Mouse (Mus musculus): ENCODE data around the gene Pip4k2c. TPM values are rescaled to one million over a fixed set of nuclear protein-coding genes. Genes with fewer than 3 reads are reported as not detected.
A peak's percentile ranks its signal among the peaks of the same experiment; 100 is the strongest.
"Not testable (repeated sequence)": the region's sequence is repeated elsewhere in the genome, so short reads cannot be mapped to it uniquely, and the experiment has no call there.

The Pip4k2c gene
- polyA plus RNA-seq, 1 experiment from 2014 or later = 27.3 TPM

GRCm38 (mm10) chr10:127196392-127196791, 15.0 kb downstream of the Pip4k2c start:
- Histone ChIP-seq H3K4me1 (replicated peaks) (peaks cover 30% of the 10 kb centered on the region), H3K9ac (replicated peaks) (peak overlapping the region; percentile 92), H3K36me3 (peaks cover 55% of the 10 kb centered on the region), H3K27ac (peak overlapping the region; percentile 94), H3K9me3 (no peaks in the 10 kb centered on the region), H3K4me3 (replicated peaks) (peak overlapping the region; percentile 96), H3K27me3 (no peaks in the 10 kb centered on the region), H3K4me2 (peak overlapping the region; percentile 89)
- peak; percentile 68 for ATAC-seq (ENCODE audit: insufficient number of reproducible peaks, insufficient read depth, low FRiP score, low TSS enrichment, low read depth)
- 2% methylated on average over 5 of the region's 5 CpGs for WGBS

DNA sequence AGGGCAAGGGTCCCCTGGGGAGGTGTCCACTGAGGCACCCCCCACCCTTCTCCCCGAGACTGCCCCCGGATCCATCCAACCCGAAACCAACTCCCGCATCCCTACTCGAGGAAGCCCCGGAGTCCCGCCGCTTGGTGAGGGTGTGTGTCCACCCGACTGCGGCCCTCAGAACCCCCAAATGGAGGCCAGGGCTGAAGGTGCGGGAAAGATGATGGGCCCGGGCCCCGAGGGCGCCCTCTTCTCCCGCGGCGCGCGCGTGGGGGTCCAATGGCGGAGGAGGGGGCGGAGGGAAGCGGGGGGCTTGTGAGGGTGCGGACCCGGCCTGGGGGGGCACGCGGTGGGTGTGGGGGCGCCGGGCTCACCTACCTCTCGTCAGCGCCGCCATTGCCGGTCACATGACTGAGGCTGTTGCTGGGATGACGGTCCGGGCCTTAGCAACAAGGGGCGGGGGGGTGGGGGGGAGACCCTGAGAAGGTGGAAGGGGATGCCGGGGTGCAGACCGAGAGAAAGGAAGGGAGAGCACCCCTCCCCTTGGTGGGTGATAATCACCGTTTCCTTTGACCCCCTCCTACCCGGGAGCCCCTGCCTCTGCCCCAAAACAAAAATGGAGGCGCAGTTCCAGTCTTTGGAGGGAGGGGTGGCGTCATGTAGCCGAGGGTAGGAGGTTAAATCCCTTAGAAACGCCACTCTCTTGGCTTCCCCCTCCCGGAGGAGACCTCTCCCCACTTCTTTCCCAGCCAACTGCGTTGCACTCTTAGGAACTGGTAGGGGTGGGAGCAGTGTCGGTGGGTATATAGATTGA, 15.9 kb downstream of the Pip4k2c start, which contains the start of gene Dtx3:
Gene Dtx3, minus strand, starts transcription at position 401 of the 802 bp plus-strand sequence.
- 0% methylated on average over 41 of the region's 47 CpGs for WGBS

GRCm38 (mm10) chr10:127194428-127195327, 16.7 kb downstream of the Pip4k2c start:
- Histone ChIP-seq H3K27me3 (no peaks in the 10 kb centered on the region), H3K4me1 (replicated peaks) (peaks cover 44% of the 10 kb centered on the region), H3K27ac (peak overlapping the region; percentile 94), H3K4me3 (replicated peaks) (peak overlapping the region; percentile 96), H3K4me2 (peak overlapping the region; percentile 89), H3K36me3 (peaks cover 54% of the 10 kb centered on the region), H3K9me3 (no peaks in the 10 kb centered on the region), H3K9ac (replicated peaks) (peak overlapping the region; percentile 92)
- 15% methylated on average over 22 of the region's 22 CpGs for WGBS
- ATAC-seq (ENCODE audit: insufficient number of reproducible peaks, insufficient read depth, low FRiP score, low TSS enrichment, low read depth) = 0 out of 2 replicates have a peak, but pooled peaks have one; percentile 4

More for the DNA sequence above, 15.9 kb downstream of the Pip4k2c start, which contains the start of gene Dtx3:
- H3K36me3 ChIP-seq = peaks cover 61% of the 10 kb centered on the region
- no peaks in the 10 kb centered on the region for H3K9me3 ChIP-seq
- ATAC-seq (ENCODE audit: insufficient number of reproducible peaks, insufficient read depth, low FRiP score, low TSS enrichment, low read depth) = peak; percentile 54
- H3K27me3 ChIP-seq = no peaks in the 10 kb centered on the region
- peak within 1 kb of the TSS; percentile 96 for H3K4me3 ChIP-seq (replicated peaks)
- H3K27ac ChIP-seq = peak within 1 kb of the TSS; percentile 94
- H3K4me1 ChIP-seq (replicated peaks) = peaks cover 35% of the 10 kb centered on the region
- peak within 1 kb of the TSS; percentile 92 for H3K9ac ChIP-seq (replicated peaks)
- peak within 1 kb of the TSS; percentile 89 for H3K4me2 ChIP-seq

- H3K27ac ChIP-seq = no peak overlapping the region
These were observed 18.4 kb downstream of the Pip4k2c start for GRCm38 (mm10) chr10:127193011-127193410.

DNA sequence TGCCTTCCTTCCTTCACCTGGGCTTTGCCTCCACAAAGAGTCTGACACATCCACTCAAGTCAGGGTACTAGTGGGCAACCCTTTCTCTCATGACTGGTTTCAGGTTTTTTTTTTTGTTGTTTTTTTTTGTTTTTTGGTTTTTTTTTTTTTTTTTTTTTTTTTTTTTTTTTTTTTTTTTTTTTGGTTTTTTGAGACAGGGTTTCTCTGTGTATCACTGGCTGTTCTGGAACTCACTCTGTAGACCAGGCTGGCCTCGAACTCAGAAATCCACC, 19.4 kb downstream of the Pip4k2c start:
- H3K9ac ChIP-seq (replicated peaks); H3K9me3 ChIP-seq; H3K4me3 ChIP-seq (replicated peaks); ATAC-seq (ENCODE audit: insufficient number of reproducible peaks, insufficient read depth, low FRiP score, low TSS enrichment, low read depth); H3K27me3 ChIP-seq; H3K4me2 ChIP-seq: not testable (repeated sequence)
- Histone ChIP-seq H3K27ac (0 out of 2 replicates have a peak overlapping the region, but pooled peaks have one; percentile 23), H3K36me3 (peaks cover 34% of the 10 kb centered on the region), H3K4me1 (replicated peaks) (peaks cover 61% of the 10 kb centered on the region)
- 82% methylated on average over 1 of the region's 1 CpGs for WGBS

More at GRCm38 (mm10) chr10:127193011-127193410, 18.4 kb downstream of the Pip4k2c start:
- no peak for ATAC-seq (ENCODE audit: insufficient number of reproducible peaks, insufficient read depth, low FRiP score, low TSS enrichment, low read depth)
- H3K9ac ChIP-seq (replicated peaks) = 0 out of 2 replicates have a peak overlapping the region, but pooled peaks have one; percentile 44
- 78% methylated on average over 9 of the region's 9 CpGs for WGBS
- no peaks in the 10 kb centered on the region for H3K27me3 ChIP-seq
- H3K4me1 ChIP-seq (replicated peaks) = peaks cover 54% of the 10 kb centered on the region
- H3K4me3 ChIP-seq (replicated peaks) = no peak overlapping the region
- no peaks in the 10 kb centered on the region for H3K9me3 ChIP-seq
- no peak overlapping the region for H3K4me2 ChIP-seq
- peaks cover 37% of the 10 kb centered on the region for H3K36me3 ChIP-seq

GRCm38 (mm10) chr10:127191191-127192056, 20.0 kb downstream of the Pip4k2c start:
- 0 out of 2 replicates have a peak overlapping the region, but pooled peaks have one; percentile 12 for H3K4me3 ChIP-seq (replicated peaks)

DNA sequence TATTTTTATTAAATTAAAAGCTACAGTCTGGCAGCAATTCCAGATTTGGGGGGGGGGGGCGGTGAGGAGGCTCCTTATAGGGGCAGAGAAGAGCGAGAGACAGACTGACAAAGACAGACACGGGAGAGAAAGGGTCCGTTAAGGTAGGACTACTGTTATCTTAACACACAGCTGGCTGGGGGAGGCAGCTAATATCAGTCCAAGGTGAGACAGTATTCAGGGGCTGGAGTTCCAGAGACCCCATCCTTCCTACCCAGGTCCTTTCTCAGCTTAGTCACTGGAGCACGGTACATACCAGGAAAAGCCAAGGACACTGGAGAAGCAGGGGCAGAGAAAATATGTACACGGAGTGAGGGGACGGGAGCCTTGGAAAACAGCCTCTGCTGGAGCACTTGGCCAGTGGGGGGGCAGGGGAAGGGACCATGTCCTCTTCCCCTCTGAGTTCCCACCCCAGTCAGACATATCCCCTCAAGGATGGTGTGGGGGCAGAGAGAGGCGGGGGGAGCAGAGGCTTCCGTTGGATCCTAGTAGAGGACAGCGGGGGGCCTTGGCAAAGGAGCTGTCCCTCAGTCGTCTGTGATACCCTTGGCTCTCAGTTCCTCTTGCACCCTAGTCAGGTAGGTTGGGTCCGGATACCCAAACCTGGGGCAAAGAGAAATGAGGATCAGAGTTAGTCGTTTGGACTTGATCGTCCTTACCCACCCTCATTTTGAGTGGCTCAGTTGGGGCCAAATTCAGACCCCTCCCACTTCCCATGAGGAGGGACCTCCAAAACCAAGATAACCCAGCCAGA, 20.8 kb downstream of the Pip4k2c start:
- Histone ChIP-seq H3K36me3 (peaks cover 48% of the 10 kb centered on the region), H3K4me1 (replicated peaks) (peaks cover 52% of the 10 kb centered on the region), H3K27ac (peak overlapping the region; percentile 96), H3K9me3 (peaks cover 5% of the 10 kb centered on the region; the same call in 1 of the 2 replicates), H3K4me3 (replicated peaks) (peak overlapping the region; percentile 76), H3K4me2 (peak overlapping the region; percentile 98), H3K9ac (replicated peaks) (peak overlapping the region; percentile 93), H3K27me3 (no peaks in the 10 kb centered on the region)
- ATAC-seq (ENCODE audit: insufficient number of reproducible peaks, insufficient read depth, low FRiP score, low TSS enrichment, low read depth) = no peak
- WGBS = 49% methylated on average over 13 of the region's 14 CpGs

More at GRCm38 (mm10) chr10:127191191-127192056, 20.0 kb downstream of the Pip4k2c start:
- Histone ChIP-seq H3K9me3 (peaks cover 5% of the 10 kb centered on the region; the same call in 1 of the 2 replicates), H3K9ac (replicated peaks) (no peak overlapping the region), H3K27ac (peak overlapping the region; percentile 96; the same call in 1 of the 2 replicates), H3K4me2 (no peak overlapping the region), H3K4me1 (replicated peaks) (peaks cover 56% of the 10 kb centered on the region), H3K27me3 (no peaks in the 10 kb centered on the region), H3K36me3 (peaks cover 39% of the 10 kb centered on the region)
- WGBS = 77% methylated on average over 19 of the region's 19 CpGs
- no peak for ATAC-seq (ENCODE audit: insufficient number of reproducible peaks, insufficient read depth, low FRiP score, low TSS enrichment, low read depth)

GRCm38 (mm10) chr10:127189651-127190381, 21.6 kb downstream of the Pip4k2c start, which contains the start of gene Arhgef25:
Gene Arhgef25 (minus strand): TSS chr10:127190083.
- peak within 1 kb of the TSS; percentile 93 for H3K9ac ChIP-seq (replicated peaks)
- WGBS = under 1% methylated on average over 31 of the region's 35 CpGs
- ATAC-seq (ENCODE audit: insufficient number of reproducible peaks, insufficient read depth, low FRiP score, low TSS enrichment, low read depth) = no peak; the same call in 1 of the 2 replicates
- peaks cover 5% of the 10 kb centered on the region; the same call in 1 of the 2 replicates for H3K9me3 ChIP-seq
- peak within 1 kb of the TSS; percentile 98 for H3K4me2 ChIP-seq
- H3K4me1 ChIP-seq (replicated peaks) = peaks cover 53% of the 10 kb centered on the region
- peaks cover 4% of the 10 kb centered on the region; the same call in 1 of the 2 replicates for H3K27me3 ChIP-seq
- peaks cover 55% of the 10 kb centered on the region for H3K36me3 ChIP-seq
- peak within 1 kb of the TSS; percentile 76 for H3K4me3 ChIP-seq (replicated peaks)
- peak within 1 kb of the TSS; percentile 96 for H3K27ac ChIP-seq

DNA sequence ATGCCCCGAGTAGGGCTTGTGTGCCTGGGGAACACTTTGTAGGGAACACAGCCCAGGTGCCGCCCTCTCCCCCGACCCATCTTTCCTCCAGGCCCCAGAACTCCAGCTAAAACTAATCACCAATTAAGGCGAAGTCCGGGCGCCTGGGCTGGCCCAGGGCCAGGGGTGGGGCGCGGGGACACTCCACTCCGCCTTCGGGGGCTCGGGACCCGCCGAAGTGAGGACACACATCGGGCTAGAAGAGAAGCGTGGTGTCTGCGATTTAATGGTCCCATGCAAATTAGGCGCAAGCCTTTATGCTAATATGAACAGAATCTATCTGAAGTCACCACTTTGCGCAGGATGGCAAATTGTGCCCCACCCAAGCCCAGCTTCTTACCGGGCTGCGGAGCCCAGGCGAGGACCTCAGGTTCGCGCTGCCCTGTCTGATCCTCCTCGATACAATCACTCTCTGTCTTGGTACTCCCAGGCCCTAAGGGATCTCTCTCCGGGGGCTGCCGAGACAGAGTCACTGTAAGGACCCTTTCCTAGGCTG, 22.2 kb downstream of the Pip4k2c start:
- Histone ChIP-seq H3K9ac (replicated peaks) (peak overlapping the region; percentile 93), H3K4me1 (replicated peaks) (peaks cover 53% of the 10 kb centered on the region), H3K9me3 (peaks cover 5% of the 10 kb centered on the region; the same call in 1 of the 2 replicates), H3K4me3 (replicated peaks) (peak overlapping the region; percentile 76), H3K4me2 (peak overlapping the region; percentile 98), H3K36me3 (peaks cover 60% of the 10 kb centered on the region), H3K27ac (peak overlapping the region; percentile 96), H3K27me3 (peaks cover 7% of the 10 kb centered on the region; the same call in 1 of the 2 replicates)
- WGBS = 1% methylated on average over 26 of the region's 26 CpGs
- no peak; the same call in 1 of the 2 replicates for ATAC-seq (ENCODE audit: insufficient number of reproducible peaks, insufficient read depth, low FRiP score, low TSS enrichment, low read depth)

Data from limb, embryonic 12.5 days (tissue).